Mouse (Mus musculus) right cerebral cortex, postnatal 14 days (tissue): ENCODE measurements around the gene Apba2.

Experiments used
- DNase-seq: peaks from one replicate; pipeline ENCODE4 v3.0.0; 2022

The Apba2 gene

GRCm38 (mm10) chr7:64662506-64662905, 161.0 kb downstream of the Apba2 start:
- DNase-seq, result no peak

- no peak for DNase-seq
These were observed 162.1 kb downstream of the Apba2 start for GRCm38 (mm10) chr7:64663600-64663999.

- DNase-seq, result no peak
These were observed 163.6 kb downstream of the Apba2 start for GRCm38 (mm10) chr7:64665120-64665519.

GRCm38 (mm10) chr7:64665716-64666298, 164.3 kb downstream of the Apba2 start:
- DNase-seq, result no peak

- no peak for DNase-seq
These were observed 166.5 kb downstream of the Apba2 start for GRCm38 (mm10) chr7:64667959-64668358.

- DNase-seq, result no peak
These were observed 178.4 kb downstream of the Apba2 start for GRCm38 (mm10) chr7:64679771-64680479.

- DNase-seq, result no peak
These were observed 183.4 kb downstream of the Apba2 start for GRCm38 (mm10) chr7:64684893-64685292.

- DNase-seq, result no peak
These were observed 186.8 kb downstream of the Apba2 start for GRCm38 (mm10) chr7:64688115-64688817.

GRCm38 (mm10) chr7:64691831-64692230, 190.3 kb downstream of the Apba2 start:
- DNase-seq, result no peak

- no peak for DNase-seq
These were observed 193.4 kb downstream of the Apba2 start for GRCm38 (mm10) chr7:64694937-64695336.

GRCm38 (mm10) chr7:64696521-64697281, 195.2 kb downstream of the Apba2 start:
- DNase-seq, result no peak

- no peak for DNase-seq
These were observed 196.4 kb downstream of the Apba2 start for GRCm38 (mm10) chr7:64697791-64698337.

GRCm38 (mm10) chr7:64704060-64704595, 202.6 kb downstream of the Apba2 start:
- no peak for DNase-seq

- no peak for DNase-seq
These were observed 206.7 kb downstream of the Apba2 start for GRCm38 (mm10) chr7:64708176-64708575.

- no peak for DNase-seq
These were observed 208.2 kb downstream of the Apba2 start for GRCm38 (mm10) chr7:64709520-64710262.

- DNase-seq, result no peak
These were observed 214.8 kb downstream of the Apba2 start for GRCm38 (mm10) chr7:64716286-64716685.

GRCm38 (mm10) chr7:64723313-64723712, 221.8 kb downstream of the Apba2 start:
- DNase-seq, result no peak

GRCm38 (mm10) chr7:64724409-64724808, 222.9 kb downstream of the Apba2 start:
- DNase-seq, result no peak

- DNase-seq, result no peak
These were observed 224.6 kb downstream of the Apba2 start for GRCm38 (mm10) chr7:64725967-64726695.

GRCm38 (mm10) chr7:64728181-64728591, 226.7 kb downstream of the Apba2 start:
- DNase-seq, result peak; percentile 46

GRCm38 (mm10) chr7:64728816-64729215, 227.3 kb downstream of the Apba2 start:
- no peak for DNase-seq
